Mouse (Mus musculus): ENCODE measurements around the gene Xpc.

- TF ChIP-seq CTCF (IDR thresholded peaks at IDR 0.05; ENCODE audit: extremely low read depth, insufficient read depth, insufficient read length, insufficient replicate concordance) (no peak), POLR2A (IDR thresholded peaks at IDR 0.05; ENCODE audit: low read depth, low read length) (no peak)
Measured at GRCm38 (mm10) chr6:91531276-91531675, 15.6 kb upstream of the Xpc start.

All from spleen, adult 2 months (tissue).